In the genomic region with DNA sequence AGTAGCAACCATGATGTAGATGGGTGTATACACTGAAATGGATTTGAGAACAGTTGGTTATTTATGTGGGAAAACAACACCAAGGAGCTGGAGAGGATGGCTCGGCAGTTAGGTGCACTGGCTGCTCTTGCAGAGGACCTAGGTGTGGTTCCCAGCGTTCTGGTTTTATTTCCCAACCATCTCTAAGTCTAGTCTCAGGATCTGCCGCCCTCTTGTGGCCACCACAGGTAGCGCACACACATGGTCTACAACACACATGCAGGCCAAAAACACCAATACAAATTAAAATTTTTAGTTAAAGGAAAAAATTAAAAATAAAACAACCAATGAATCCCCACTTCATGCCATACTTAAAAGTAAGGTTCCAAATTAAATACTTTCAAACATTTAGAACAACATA, we compare ENCODE assay signal across 11 mouse cellular contexts. TPM values are rescaled to one million over a fixed set of nuclear protein-coding genes. Genes with fewer than 3 reads are reported as not detected.
DNase-seq lines count a peak whose midpoint lies in the region; ATAC-seq and TF ChIP-seq lines count a peak whose summit lies in the region.
"Had no signal": no experiment of that assay in that cellular context is flagged by ENCODE, and none has a peak within 500 bp of the region (broad histone marks: within the 10 kb centered on the region; RNA-seq: fewer than 3 reads in every experiment).

No protein-coding gene starts in this region.

- DNase-seq in kidney, postnatal 0 days (ENCODE audit: low spot score) = no peak
- no peak for DNase-seq in kidney, adult 18-20 months
- DNase-seq in B cell, adult 2 months = peak; percentile 45 to 50
- DNase-seq in MEL (ENCODE audit: low read depth, low spot score) = peak; percentile 51
- DNase-seq in liver, embryonic 14.5 days (ENCODE audit: low read depth in 3 of 3, low spot score in 3 of 3) = no peak
- no peak for DNase-seq in retina, embryonic 14.5 days (ENCODE audit: low spot score)
- DNase-seq in spleen, postnatal 36 days (ENCODE audit: low spot score in 2 of 2) = no peak
- DNase-seq: heart, postnatal 36 days; liver, embryonic 13.5 days had no signal

- no peaks in the 10 kb centered on the region for H3K4me1 ChIP-seq in kidney, postnatal 0 days (replicated peaks; ENCODE audit: insufficient read depth, low read length)
- H3K4me1 ChIP-seq in MEL (ENCODE audit: control insufficient read depth in 1 of 2, insufficient read depth in 2 of 2, low read length in 2 of 2) = no peaks in the 10 kb centered on the region
- H3K4me1 ChIP-seq in liver, embryonic 14.5 days (replicated peaks; ENCODE audit: control insufficient read depth in 2 of 2, insufficient read depth in 2 of 2, low read length in 1 of 2) = no peaks in the 10 kb centered on the region
- H3K4me1 ChIP-seq: forebrain, embryonic 12.5 days; liver, embryonic 13.5 days; midbrain, embryonic 15.5 days had no signal

- H3K9me3 ChIP-seq in kidney, postnatal 0 days (replicated peaks; ENCODE audit: low read length) = no peaks in the 10 kb centered on the region
- no peaks in the 10 kb centered on the region for H3K9me3 ChIP-seq in MEL (replicated peaks; ENCODE audit: insufficient read depth, low read length)
- H3K9me3 ChIP-seq in liver, embryonic 14.5 days (ENCODE audit: control insufficient read depth, low read length) = peaks cover 4% of the 10 kb centered on the region
- H3K9me3 ChIP-seq: midbrain, embryonic 15.5 days had no signal

- no peaks in the 10 kb centered on the region for H3K27me3 ChIP-seq in kidney, postnatal 0 days (ENCODE audit: insufficient read depth, low read length)
- no peaks in the 10 kb centered on the region for H3K27me3 ChIP-seq in MEL (ENCODE audit: control insufficient read depth in 1 of 2, insufficient read depth in 2 of 2, low read length in 2 of 2)
- H3K27me3 ChIP-seq in liver, embryonic 14.5 days (ENCODE audit: control insufficient read depth, insufficient read depth, low read length) = no peaks in the 10 kb centered on the region
- H3K27me3 ChIP-seq: forebrain, embryonic 12.5 days; liver, embryonic 13.5 days; midbrain, embryonic 15.5 days had no signal

- no peaks in the 10 kb centered on the region for H3K36me3 ChIP-seq in kidney, postnatal 0 days (ENCODE audit: insufficient read depth, low read length)
- H3K36me3 ChIP-seq in MEL (ENCODE audit: control insufficient read depth in 1 of 2, insufficient read depth in 2 of 2, low read length in 2 of 2) = no peaks in the 10 kb centered on the region
- H3K36me3 ChIP-seq in liver, embryonic 14.5 days (replicated peaks; ENCODE audit: control insufficient read depth, insufficient read depth, low read depth) = no peaks in the 10 kb centered on the region
- H3K36me3 ChIP-seq: liver, embryonic 13.5 days; midbrain, embryonic 15.5 days had no signal

- no peak overlapping the region for H3K4me2 ChIP-seq in kidney, postnatal 0 days (ENCODE audit: low read length)
- H3K4me2 ChIP-seq in liver, embryonic 14.5 days (ENCODE audit: low read depth) = no peak overlapping the region
- H3K4me2 ChIP-seq: forebrain, embryonic 12.5 days; liver, embryonic 13.5 days; midbrain, embryonic 15.5 days had no signal

- H3K27ac ChIP-seq in kidney, postnatal 0 days = no peak overlapping the region
- H3K27ac ChIP-seq in MEL (ENCODE audit: control insufficient read depth, low read depth, low read length) = no peak overlapping the region
- H3K27ac ChIP-seq in liver, embryonic 14.5 days = no peak overlapping the region
- H3K27ac ChIP-seq: forebrain, embryonic 12.5 days; liver, embryonic 13.5 days; midbrain, embryonic 15.5 days had no signal

- no peaks in the 10 kb centered on the region for H3K79me2 ChIP-seq in MEL (ENCODE audit: control insufficient read depth, insufficient read depth, low read length, poor library complexity)

- H3K4me3 ChIP-seq in kidney, postnatal 0 days (replicated peaks; ENCODE audit: low read depth, low read length) = no peak overlapping the region
- no peak overlapping the region for H3K4me3 ChIP-seq in MEL (ENCODE audit: control insufficient read depth in 1 of 2, insufficient read depth in 1 of 2, low read depth in 2 of 2, low read length in 2 of 2)
- no peak overlapping the region for H3K4me3 ChIP-seq in liver, embryonic 14.5 days (ENCODE audit: insufficient read depth in 1 of 2, low read depth in 2 of 2, low read length in 2 of 2)
- H3K4me3 ChIP-seq: forebrain, embryonic 12.5 days; liver, embryonic 13.5 days; midbrain, embryonic 15.5 days had no signal

- peak; percentile 69 for TF ChIP-seq RAD21 in MEL (IDR thresholded peaks at IDR 0.05; ENCODE audit: low read depth, low read length)

- peak; percentile 48 for TF ChIP-seq CTCF in kidney, postnatal 0 days (IDR thresholded peaks at IDR 0.05; ENCODE audit: low read depth)
- TF ChIP-seq CTCF in MEL (IDR thresholded peaks at IDR 0.05 in 2 of 3, conservative IDR thresholded peaks at IDR 0.05 in 1 of 3; ENCODE audit: control insufficient read depth in 1 of 3, insufficient read depth in 1 of 3, low read depth in 2 of 3, low read length in 3 of 3, poor library complexity in 1 of 3, severe bottlenecking in 1 of 3) = peak; percentile 51 to 76 (median 66)
- peak; percentile 73 for TF ChIP-seq CTCF in liver, embryonic 14.5 days (IDR thresholded peaks at IDR 0.05; ENCODE audit: low read depth)

- WGBS in kidney, postnatal 0 days = 83% methylated on average over 4 of the region's 4 CpGs
- WGBS in liver, embryonic 14.5 days (ENCODE audit: insufficient replicate concordance) = 63% methylated on average over 4 of the region's 4 CpGs

- TF ChIP-seq POLR2A in MEL (IDR thresholded peaks at IDR 0.05; ENCODE audit: control insufficient read depth in 1 of 2, insufficient read depth in 1 of 2, low read depth in 1 of 2, low read length in 2 of 2, poor library complexity in 1 of 2) = no peak

- no peak overlapping the region for H3K9ac ChIP-seq in kidney, postnatal 0 days (ENCODE audit: low read depth, low read length)
- H3K9ac ChIP-seq in MEL (ENCODE audit: control insufficient read depth, low read depth, low read length, poor library complexity, severe bottlenecking) = no peak overlapping the region
- H3K9ac ChIP-seq in liver, embryonic 14.5 days (replicated peaks) = no peak overlapping the region
- H3K9ac ChIP-seq: forebrain, embryonic 12.5 days; liver, embryonic 13.5 days; midbrain, embryonic 15.5 days had no signal

- no peak for ATAC-seq in kidney, postnatal 0 days (replicated peaks; ENCODE audit: low FRiP score, low read depth)
- ATAC-seq in liver, embryonic 14.5 days (ENCODE audit: insufficient read depth) = no peak
- ATAC-seq: midbrain, embryonic 15.5 days had no signal

- TF ChIP-seq EP300 in MEL (IDR thresholded peaks at IDR 0.05; ENCODE audit: low read depth in 1 of 2, low read length in 2 of 2) = no peak
- no peak for TF ChIP-seq EP300 in liver, embryonic 14.5 days (IDR thresholded peaks at IDR 0.05; ENCODE audit: low read depth)

TF ChIP-seq in MEL, 35 proteins besides CTCF, POLR2A, EP300 and RAD21:
- TF ChIP-seq TBP (IDR thresholded peaks at IDR 0.05; ENCODE audit: low read depth, low read length) = no peak
- no peak for TF ChIP-seq RCOR1 (IDR thresholded peaks at IDR 0.05; ENCODE audit: low read depth, low read length)
- TF ChIP-seq ZC3H11A (IDR thresholded peaks at IDR 0.05; ENCODE audit: low read depth, low read length) = peak; percentile 55
- no peak for TF ChIP-seq NRF1 (IDR thresholded peaks at IDR 0.05; ENCODE audit: insufficient read depth, low read depth, low read length, poor library complexity, severe bottlenecking)
- TF ChIP-seq SIN3A (IDR thresholded peaks at IDR 0.05; ENCODE audit: low read length) = no peak
- no peak for TF ChIP-seq GABPA (IDR thresholded peaks at IDR 0.05; ENCODE audit: low read depth, low read length)
- TF ChIP-seq SMC3 (IDR thresholded peaks at IDR 0.05; ENCODE audit: low read depth, low read length) = peak; percentile 75

RNA-seq across cellular contexts. Expression of a gene that starts 27.0 kb away (rescaled TPM):
- 11.1 and 13.3 TPM in 2 replicates for polyA plus RNA-seq in kidney, postnatal 0 days (2015; fragmentation: Nextera tagmentation; extraction: Ambion mirVana)
- 7.5 and 8.4 TPM in 2 replicates for total RNA-seq in MEL (2012; rRNA removed)
- 10 to 100 TPM in 1 of 2 experiments, not detected in 1; 16.5 TPM for polyA plus RNA-seq in MEL (2012; ENCODE audit: insufficient read depth in 1 of 2, insufficient read length in 2 of 2, low read depth in 1 of 2, low replicate concordance in 2 of 2, missing spikeins in 1 of 2)
- 4.7 and 7.7 TPM in 2 replicates for polyA plus RNA-seq in liver, embryonic 14.5 days (2012; rRNA removed)
- polyA plus RNA-seq in liver, embryonic 14.5 days (2014; fragmentation: Nextera tagmentation; extraction: Ambion mirVana) = 2.6 and 3.1 TPM in 2 replicates

Comparison
In these comparisons a context has a peak if more than half of its experiments do, and no peak if none do; other contexts are left out.
1. DNase-seq: peak in B cell, adult 2 months (2 of 2) and MEL (single experiment); none in kidney, postnatal 0 days (single experiment), kidney, adult 18-20 months (single experiment), liver, embryonic 14.5 days (0 of 3), retina, embryonic 14.5 days (single experiment) and spleen, postnatal 36 days (0 of 2).
2. Peak in every context shown above with its lines, with median percentiles within 50 percentile points of each other: CTCF ChIP-seq.